Mouse (Mus musculus) myocyte (in vitro differentiated cells): Measurements from ENCODE around the gene Gm973. TPM values are rescaled to one million over a fixed set of nuclear protein-coding genes. Genes with fewer than 3 reads are reported as not detected.
A peak's percentile ranks its signal among the peaks of the same experiment; 100 is the strongest.

Source experiments
- H3K27me3 ChIP-seq: one replicate; pipeline ENCODE4 v1.6.1; 2011; ENCODE audit not compliant: control insufficient read depth, insufficient read depth, insufficient read length
- H3K36me3 ChIP-seq: one replicate; pipeline ENCODE4 v1.6.1; 2011; ENCODE audit not compliant: control insufficient read depth, insufficient read depth
- H3K4me2 ChIP-seq: one replicate; pipeline ENCODE4 v1.6.1; 2011; ENCODE audit warnings: low read depth, control low read depth
- H3K4me3 ChIP-seq: one replicate; pipeline ENCODE4 v1.5.1; 2011; ENCODE audit warnings: mild to moderate bottlenecking, control low read depth, moderate library complexity
- H3K79me2 ChIP-seq: one replicate; pipeline ENCODE4 v1.6.1; 2011; ENCODE audit not compliant: control insufficient read depth, insufficient read depth
- H3ac ChIP-seq: one replicate; pipeline ENCODE4 v1.6.1; 2011; ENCODE audit not compliant: control insufficient read depth, insufficient read length
- CEBPB ChIP-seq: IDR thresholded peaks from 2 replicates; pipeline ENCODE4 v1.6.1; 2011; ENCODE audit warnings: mild to moderate bottlenecking, moderate library complexity; ENCODE audit not compliant: poor library complexity, insufficient read depth, severe bottlenecking
- E2F4 ChIP-seq: IDR thresholded peaks from one replicate; pipeline ENCODE4 v1.6.1; 2011; ENCODE audit warnings: mild to moderate bottlenecking, control low read depth, moderate library complexity; ENCODE audit not compliant: insufficient read depth
- MAX ChIP-seq: IDR thresholded peaks from one replicate; pipeline ENCODE4 v1.6.1; 2011; ENCODE audit warnings: low read depth, mild to moderate bottlenecking, control low read depth
- MYOD1 ChIP-seq, 3 experiments: IDR thresholded peaks; one replicate each; pipeline ENCODE4 v1.6.1; 2011; ENCODE audit warnings: control low read depth in 2 of 3, low read depth in 2 of 3, mild to moderate bottlenecking in 2 of 3, moderate library complexity in 1 of 3; ENCODE audit not compliant: insufficient read length in 2 of 3, control insufficient read depth in 1 of 3
- MYOG ChIP-seq, 3 experiments: IDR thresholded peaks; one replicate each; pipeline ENCODE4 v1.6.1; 2011; ENCODE audit warnings: control low read depth in 2 of 3, low read depth in 2 of 3, mild to moderate bottlenecking in 2 of 3; ENCODE audit not compliant: insufficient read length in 2 of 3, control insufficient read depth in 1 of 3, insufficient read depth in 1 of 3
- POLR2A ChIP-seq: IDR thresholded peaks from one replicate; pipeline ENCODE4 v1.6.1; 2011; ENCODE audit warnings: low read depth, mild to moderate bottlenecking, control low read depth, moderate library complexity; ENCODE audit not compliant: insufficient read length
- POLR2AphosphoS2 ChIP-seq: IDR thresholded peaks from one replicate; pipeline ENCODE4 v1.6.1; 2011; ENCODE audit warnings: low read depth, control low read depth; ENCODE audit not compliant: insufficient read length
- REST ChIP-seq: IDR thresholded peaks from one replicate; pipeline ENCODE4 v1.6.1; 2011; ENCODE audit warnings: mild to moderate bottlenecking, control low read depth, moderate library complexity; ENCODE audit not compliant: insufficient read depth, insufficient read length
- SRF ChIP-seq: IDR thresholded peaks from one replicate; pipeline ENCODE4 v1.6.1; 2011; ENCODE audit warnings: low read depth; ENCODE audit not compliant: control insufficient read depth, insufficient read length
- TCF12 ChIP-seq: IDR thresholded peaks from one replicate; pipeline ENCODE4 v1.6.1; 2011; ENCODE audit warnings: mild to moderate bottlenecking, control low read depth; ENCODE audit not compliant: poor library complexity, insufficient read depth, severe bottlenecking
- TCF3 ChIP-seq: IDR thresholded peaks from one replicate; pipeline ENCODE4 v1.6.1; 2011; ENCODE audit warnings: low read depth, control low read depth; ENCODE audit not compliant: insufficient read length
- USF1 ChIP-seq: IDR thresholded peaks from one replicate; pipeline ENCODE4 v1.6.1; 2011; ENCODE audit warnings: low read depth, mild to moderate bottlenecking, control low read depth, moderate library complexity
- polyA plus RNA-seq: library from polyadenylated mRNA; unstranded; fragments of >200 nt; fragmentation: generic; extraction: Trizol; gene quantifications from one replicate; pipeline ENCODE4 v1.2.1, GENCODE M21; 2012; ENCODE audit warnings: missing spikeins

The Gm973 gene
- polyA plus RNA-seq, 1 experiment: not detected

GRCm38 (mm10) chr1:59684819-59685755, 169.0 kb downstream of the Gm973 start, which contains the start of gene Nop58:
TSS of gene Nop58 (plus strand) at chr1:59684971.
- TF ChIP-seq SRF: no peak
- no peak for TF ChIP-seq TCF3
- TF ChIP-seq USF1: no peak
- no peak for TF ChIP-seq MYOG (IDR thresholded peaks at IDR 0.05; ENCODE audit: control insufficient read depth in 1 of 3, insufficient read depth in 1 of 3, insufficient read length in 2 of 3, low read depth in 2 of 3)
- peak; percentile 96 for TF ChIP-seq MAX
- peak; percentile 83 for TF ChIP-seq E2F4
- no peak for TF ChIP-seq TCF12
- peak; percentile 100 for TF ChIP-seq POLR2A
- TF ChIP-seq REST: peak; percentile 21
- peak; percentile 100 for TF ChIP-seq POLR2AphosphoS2
- no peak for TF ChIP-seq CEBPB
- TF ChIP-seq MYOD1 (IDR thresholded peaks at IDR 0.05; ENCODE audit: control insufficient read depth in 1 of 3, insufficient read length in 2 of 3, low read depth in 2 of 3): no peak
- H3K79me2 ChIP-seq: peaks cover 53% of the 10 kb centered on the region
- H3ac ChIP-seq: peak within 1 kb of the TSS; percentile 18
- peak within 1 kb of the TSS; percentile 94 for H3K4me3 ChIP-seq
- peaks cover 5% of the 10 kb centered on the region for H3K36me3 ChIP-seq
- H3K27me3 ChIP-seq: no peaks in the 10 kb centered on the region
- peak within 1 kb of the TSS; percentile 98 for H3K4me2 ChIP-seq

Other genes starting within 250 kb of the Gm973 start
- gene Fzd7, start 33.8 kb upstream of the Gm973 start, polyA plus RNA-seq: 16.4 TPM
- gene Sumo1, start 154.6 kb downstream of the Gm973 start, polyA plus RNA-seq: 82.8 TPM
- 56.9 TPM for gene Nop58, start 168.7 kb downstream of the Gm973 start, polyA plus RNA-seq
- gene Bmpr2, start 247.1 kb downstream of the Gm973 start, polyA plus RNA-seq: 5.1 TPM